In genomic region chr12:55328784-55329183, GRCm38 (mm10) we compare ENCODE assay signal across 17 mouse cellular contexts.
"Had no signal": no experiment of that assay in that cellular context is flagged by ENCODE, and none has a peak within 500 bp of the region (broad histone marks: within the 10 kb centered on the region; RNA-seq: fewer than 3 reads in every experiment).

No protein-coding gene starts in this region.

- H3K9me3 ChIP-seq: kidney, embryonic 15.5 days; limb, embryonic 10.5 days; limb, embryonic 13.5 days; midbrain, embryonic 12.5 days; midbrain, embryonic 15.5 days; neural tube, embryonic 13.5 days had no signal

- ATAC-seq: intestine, postnatal 0 days; midbrain, embryonic 15.5 days had no signal

- H3K4me1 ChIP-seq: kidney, embryonic 15.5 days; limb, embryonic 10.5 days; limb, embryonic 13.5 days; midbrain, embryonic 12.5 days; midbrain, embryonic 15.5 days; neural tube, embryonic 13.5 days had no signal

- H3K36me3 ChIP-seq: midbrain, embryonic 12.5 days; midbrain, embryonic 15.5 days had no signal

- H3K27me3 ChIP-seq: kidney, embryonic 15.5 days; limb, embryonic 13.5 days; midbrain, embryonic 12.5 days; midbrain, embryonic 15.5 days; neural tube, embryonic 13.5 days had no signal

- H3K4me3 ChIP-seq: kidney, embryonic 15.5 days; limb, embryonic 10.5 days; limb, embryonic 13.5 days; midbrain, embryonic 12.5 days; midbrain, embryonic 15.5 days; myocyte; neural tube, embryonic 13.5 days had no signal

- DNase-seq: kidney, adult 2 months; kidney, postnatal 10 days; kidney, postnatal 36 days; lung, adult 18-20 months; lung, postnatal 14 days; lung, postnatal 4 days; thymus, adult 2 months; thymus, postnatal 14 days; thymus, postnatal 4 days had no signal
